Mouse (Mus musculus) retina, postnatal 1 day (tissue): ENCODE results near the gene AA467197.

ENCODE experiments used
- DNase-seq: peaks from one replicate; pipeline ENCODE4 v3.0.0-alpha.2; 2012

AA467197 gene

DNA sequence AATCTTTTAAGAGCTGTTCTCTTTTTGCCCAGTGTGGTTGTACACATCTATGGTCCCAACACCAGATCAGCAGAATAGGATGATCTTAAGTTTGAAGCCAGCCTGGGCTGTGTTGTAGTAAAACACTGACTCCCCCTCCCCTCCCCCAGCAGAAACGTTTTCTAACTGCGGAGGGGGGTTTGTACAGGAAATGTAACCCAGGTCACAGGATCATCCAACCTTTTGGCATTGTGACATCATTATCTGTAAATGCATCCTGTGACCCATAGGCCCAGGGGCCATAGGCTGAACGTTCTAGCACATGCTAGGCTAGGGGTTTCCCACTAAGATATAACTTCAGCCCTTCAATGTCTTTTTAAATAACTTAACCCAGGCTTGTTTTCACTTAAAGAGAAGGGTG, at the start of gene AA467197:
TSS of gene AA467197 (plus strand) at position 301 of the 400 bp plus-strand sequence.
- DNase-seq = no peak

- DNase-seq = no peak
Observed at GRCm38 (mm10) chr2:122587861-122588519, 48.8 kb upstream of the AA467197 start.

- no peak for DNase-seq
Observed at GRCm38 (mm10) chr2:122590351-122590750, 46.4 kb upstream of the AA467197 start.

- DNase-seq = no peak
Observed at GRCm38 (mm10) chr2:122591213-122591612, 45.6 kb upstream of the AA467197 start.

- no peak for DNase-seq
Observed at GRCm38 (mm10) chr2:122595461-122595860, 41.3 kb upstream of the AA467197 start.

DNA sequence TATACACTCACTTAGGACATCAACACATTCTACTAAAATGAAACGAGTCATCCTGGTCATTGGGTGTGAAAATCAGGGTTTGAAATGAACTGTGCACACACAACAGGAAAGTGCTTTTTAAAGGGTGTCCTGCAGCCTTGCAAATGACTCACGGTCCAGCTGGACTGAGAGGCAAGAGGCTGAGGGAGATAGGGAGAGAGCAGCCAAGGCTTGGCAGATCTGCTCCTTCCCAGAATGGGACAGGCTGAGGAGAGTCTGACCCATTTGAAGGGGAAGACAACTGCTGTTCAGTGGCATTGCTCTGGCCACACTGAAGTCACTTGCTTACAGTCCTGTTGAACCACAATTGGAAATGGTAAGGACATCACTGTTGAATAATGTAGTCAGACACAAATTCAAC, 37.0 kb upstream of the AA467197 start:
- no peak for DNase-seq

DNA sequence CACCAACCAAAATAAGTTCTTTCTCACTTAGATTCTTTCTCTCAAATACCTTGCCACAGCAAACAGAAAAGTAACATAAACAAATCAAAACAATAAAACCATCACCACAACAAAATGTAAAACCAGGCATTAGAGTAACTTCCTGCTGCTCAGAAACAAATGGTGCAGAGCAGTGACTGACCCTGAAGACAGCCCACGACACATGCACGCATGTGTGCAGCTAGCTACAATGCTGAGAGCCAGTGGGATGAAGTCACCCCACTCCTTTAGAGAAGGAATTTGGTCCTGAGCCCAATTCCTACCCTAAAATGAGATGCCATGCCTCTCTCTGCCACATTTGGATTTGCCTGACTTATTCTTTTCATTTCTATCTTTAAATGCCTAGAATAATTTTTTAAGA, 35.4 kb upstream of the AA467197 start:
- DNase-seq = no peak

DNA sequence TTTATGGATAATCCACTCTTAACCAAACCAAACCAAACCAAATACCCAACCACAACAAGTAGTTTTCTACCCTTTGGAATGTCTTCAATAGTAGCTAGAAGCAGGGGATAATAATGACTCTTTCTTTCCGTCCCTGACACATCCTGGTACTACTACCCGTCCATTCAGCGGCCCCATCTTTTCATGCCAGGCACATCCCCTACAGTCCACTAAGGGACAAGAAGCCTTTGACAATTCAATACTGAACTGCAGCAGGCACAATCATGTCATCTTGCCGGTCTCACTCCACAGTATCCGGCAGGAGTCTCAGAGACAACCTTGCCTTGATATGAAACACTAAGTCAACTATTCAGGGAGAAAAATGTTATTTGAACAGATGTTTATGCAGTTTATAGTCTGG, 31.0 kb upstream of the AA467197 start:
- DNase-seq = no peak

DNA sequence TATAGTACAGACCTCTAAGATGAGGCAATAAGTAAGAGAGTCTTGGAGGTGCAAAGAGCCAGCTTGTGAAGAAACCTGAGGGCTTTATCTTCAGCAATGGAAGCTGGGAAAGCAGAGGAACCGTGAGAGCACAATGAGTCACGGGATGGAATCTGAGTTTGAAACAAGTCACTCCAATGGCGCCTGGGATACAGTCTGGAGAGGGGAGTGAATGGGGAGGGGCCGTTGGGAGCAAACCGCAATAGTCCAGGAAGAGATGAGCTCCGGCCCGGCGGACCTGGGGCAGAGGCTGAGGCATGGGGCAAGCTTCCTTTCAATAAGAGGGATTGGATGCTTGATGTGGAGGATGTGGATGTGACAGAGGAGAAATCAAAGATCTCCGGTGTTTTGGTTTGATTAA, 28.0 kb upstream of the AA467197 start:
- DNase-seq = no peak

GRCm38 (mm10) chr2:122610746-122611653, 25.8 kb upstream of the AA467197 start, which contains the start of gene Gatm:
TSS of gene Gatm (minus strand) at chr2:122611303.
- peak; percentile 88 for DNase-seq

GRCm38 (mm10) chr2:122611654-122611973, 25.2 kb upstream of the AA467197 start:
- DNase-seq = no peak

- DNase-seq = no peak
Observed at GRCm38 (mm10) chr2:122616237-122616636, 20.5 kb upstream of the AA467197 start.

GRCm38 (mm10) chr2:122617792-122618191, 19.0 kb upstream of the AA467197 start:
- DNase-seq = no peak

DNA sequence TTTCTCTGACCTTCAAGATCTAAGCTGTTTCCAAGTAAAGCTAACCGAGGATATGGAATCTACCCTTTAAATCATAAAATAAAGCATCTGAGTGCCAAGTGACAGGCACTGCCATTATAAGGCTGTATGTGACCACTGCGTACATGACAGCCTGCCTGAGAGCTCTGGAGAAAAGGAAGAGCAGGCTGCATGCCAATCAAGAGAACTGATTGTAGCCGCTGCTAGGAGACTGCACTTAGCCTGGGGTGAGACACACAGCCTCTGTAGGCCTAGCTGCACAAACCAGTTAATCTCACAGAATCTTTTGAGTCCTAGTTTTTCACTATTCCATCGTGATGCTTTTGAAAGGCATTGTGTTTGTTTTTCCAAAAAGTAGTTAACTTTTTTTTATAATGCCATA, 18.1 kb upstream of the AA467197 start:
- DNase-seq = no peak

DNA sequence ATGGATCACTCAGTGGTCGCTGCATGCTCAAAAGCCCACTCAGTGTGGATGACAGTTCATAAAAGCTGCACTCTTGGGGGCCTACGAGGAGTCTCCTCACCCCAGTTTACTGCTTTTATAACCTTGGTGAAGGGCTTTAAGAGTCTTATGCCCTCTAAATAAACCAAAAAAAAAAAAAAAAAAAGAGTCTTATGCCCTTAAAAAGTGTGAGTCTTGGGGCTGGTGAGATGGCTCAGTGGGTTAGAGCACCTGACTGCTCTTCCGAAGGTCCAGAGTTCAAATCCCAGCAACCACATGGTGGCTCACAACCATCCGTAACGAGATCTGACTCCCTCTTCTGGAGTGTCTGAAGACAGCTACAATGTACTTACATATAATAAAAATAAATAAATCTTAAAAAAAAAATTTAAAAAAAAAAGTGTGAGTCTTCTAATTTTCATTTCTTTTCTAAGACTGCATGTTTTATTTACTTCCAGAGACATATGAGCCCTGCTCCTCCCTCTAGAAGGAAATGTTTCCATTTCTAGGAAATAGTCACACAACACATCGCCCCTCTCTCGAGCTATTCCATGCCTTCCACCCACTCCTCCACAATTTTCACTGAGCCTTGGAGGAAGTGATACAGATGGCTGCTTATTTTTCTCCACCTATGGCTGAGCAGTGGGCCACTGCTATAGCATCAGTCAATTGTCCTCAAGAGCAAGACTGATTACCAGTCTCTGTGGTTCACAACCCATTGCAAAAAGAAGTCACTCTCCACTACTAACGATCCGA, 15.3 kb upstream of the AA467197 start:
- no peak for DNase-seq

DNA sequence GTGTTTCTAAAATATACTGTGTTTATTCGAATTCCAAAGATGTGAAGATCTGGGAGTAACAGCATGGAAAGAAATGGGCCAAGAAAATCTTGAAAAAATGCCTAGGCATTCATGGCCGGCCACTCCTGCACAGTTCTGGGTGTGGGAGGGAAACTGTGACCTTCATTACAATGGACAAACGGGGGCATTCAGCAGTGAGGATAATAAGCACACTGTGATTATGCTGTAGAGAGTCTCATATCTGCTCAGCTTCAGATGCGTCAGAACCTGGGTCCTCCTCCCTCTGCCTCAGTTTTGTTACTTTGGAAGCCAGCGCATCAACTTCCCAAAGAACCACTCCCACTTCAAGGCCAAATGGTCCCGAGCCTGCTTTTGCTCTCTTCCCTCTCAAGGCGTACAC, 10.9 kb upstream of the AA467197 start:
- no peak for DNase-seq

- DNase-seq = peak; percentile 90
Observed at GRCm38 (mm10) chr2:122628976-122629375, 7.8 kb upstream of the AA467197 start.

DNA sequence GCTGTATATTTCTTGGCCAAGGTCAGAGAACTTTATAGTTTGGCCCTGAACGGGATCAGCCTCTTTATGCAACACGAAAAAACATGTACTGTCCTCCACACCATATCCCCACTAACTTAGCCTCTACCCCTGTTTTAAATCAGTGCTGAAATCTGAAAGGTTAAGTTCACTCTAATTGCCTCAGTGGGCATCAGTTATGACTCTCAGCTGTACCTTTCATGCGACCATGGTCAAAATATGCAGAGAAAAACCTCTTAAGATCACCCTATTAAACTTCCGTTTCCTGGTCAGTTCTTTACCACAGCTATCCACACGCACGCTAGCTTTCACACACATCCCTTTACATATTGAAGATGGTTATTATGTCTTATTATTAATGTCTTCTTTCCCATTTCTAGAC, 6.9 kb upstream of the AA467197 start:
- DNase-seq = no peak

GRCm38 (mm10) chr2:122630465-122631225, 6.1 kb upstream of the AA467197 start:
- peak; percentile 96 for DNase-seq

- DNase-seq = peak; percentile 41
Observed at GRCm38 (mm10) chr2:122631226-122631801, 5.5 kb upstream of the AA467197 start.

DNA sequence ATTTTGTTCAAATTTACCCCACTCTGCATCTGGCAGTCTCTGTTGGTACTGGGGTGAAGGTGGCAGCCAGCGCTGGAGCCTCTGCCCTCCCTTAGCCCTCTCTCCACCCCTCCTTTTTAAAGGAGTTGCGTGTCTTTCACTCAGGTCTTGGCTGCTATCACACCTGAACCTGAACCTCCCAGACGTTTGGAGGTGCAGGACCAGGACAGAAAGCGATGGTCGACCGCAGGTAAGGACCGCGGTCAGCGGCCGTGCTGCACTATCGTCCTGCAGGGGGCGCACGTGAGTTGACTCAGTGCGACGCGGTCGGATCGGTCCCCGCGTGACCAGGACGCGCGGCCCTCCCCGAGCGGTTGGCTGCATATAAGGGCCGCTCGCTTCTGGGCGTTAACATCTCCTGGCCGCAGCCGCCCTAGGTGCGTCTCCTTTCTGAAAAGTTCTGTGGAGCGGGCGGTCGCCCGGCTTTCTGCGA, 776 bp downstream of the AA467197 start:
- peak; percentile 81 for DNase-seq

DNA sequence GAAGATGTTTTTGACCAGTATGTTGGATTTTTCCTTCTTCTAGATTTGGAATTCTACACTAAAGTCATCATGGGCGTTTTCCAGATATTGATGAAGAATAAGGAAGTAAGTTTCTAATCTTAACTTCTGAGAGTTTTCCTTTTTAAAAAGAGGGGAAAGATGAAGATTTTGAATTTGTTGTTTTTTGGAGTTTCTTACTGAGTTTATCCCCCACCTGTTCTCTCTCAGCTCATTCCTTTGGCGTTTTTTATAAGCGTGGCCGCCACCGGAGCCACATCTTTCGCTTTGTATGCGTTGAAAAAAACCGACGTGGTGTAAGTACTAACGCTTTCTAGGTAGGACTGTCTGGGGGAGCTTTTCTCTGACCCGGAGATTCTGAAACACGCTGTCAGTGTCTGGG, 1.2 kb downstream of the AA467197 start:
- DNase-seq = no peak
